Mouse (Mus musculus) liver, postnatal 0 days (tissue): Measurements from ENCODE around the gene Gm10644. TPM values are rescaled to one million over a fixed set of nuclear protein-coding genes. Genes with fewer than 3 reads are reported as not detected.

Experiments
- ATAC-seq: fragments of 200-750 bp; cut with Nextera tagmentation; 2 replicates; pipeline ENCODE4 v1.8.0; 2017; ENCODE audit warnings: mild to moderate bottlenecking, moderate library complexity
- DNase-seq: peaks from one replicate; pipeline ENCODE4 v3.0.0-alpha.2; 2016
- H3K27ac ChIP-seq: fragments of 300-500 bp; sonication (generic); 2 replicates; pipeline ENCODE4 v1.5.1; 2014; ENCODE audit warnings: antibody characterized with exemption, moderate library complexity, mild to moderate bottlenecking, low read depth
- H3K27me3 ChIP-seq: fragments of 300-500 bp; sonication (generic); 2 replicates; pipeline ENCODE4 v1.6.1; 2014; ENCODE audit warnings: low read length, control low read depth, mixed read lengths; ENCODE audit not compliant: insufficient read depth
- H3K36me3 ChIP-seq: fragments of 300-500 bp; sonication (generic); replicated peaks from 2 replicates; pipeline ENCODE4 v1.6.1; 2014; ENCODE audit warnings: mild to moderate bottlenecking, control low read depth, low read length, moderate library complexity, mixed read lengths; ENCODE audit not compliant: insufficient read depth
- H3K4me1 ChIP-seq: fragments of 300-500 bp; sonication (generic); 2 replicates; pipeline ENCODE4 v1.6.1; 2014; ENCODE audit warnings: antibody characterized with exemption, mild to moderate bottlenecking, control low read depth; ENCODE audit not compliant: insufficient read depth
- H3K4me2 ChIP-seq: fragments of 300-500 bp; sonication (generic); 2 replicates; pipeline ENCODE4 v1.6.1; 2014; ENCODE audit warnings: low read depth, mild to moderate bottlenecking, low read length, moderate library complexity, mixed read lengths
- H3K4me3 ChIP-seq: fragments of 300-500 bp; sonication (generic); 2 replicates; pipeline ENCODE4 v1.5.1; 2014; ENCODE audit warnings: low read depth, low read length
- H3K9ac ChIP-seq: fragments of 300-500 bp; sonication (generic); replicated peaks from 2 replicates; pipeline ENCODE4 v1.6.1; 2014; ENCODE audit warnings: mild to moderate bottlenecking, moderate library complexity
- H3K9me3 ChIP-seq: fragments of 300-500 bp; sonication (generic); 2 replicates; pipeline ENCODE4 v1.6.1; 2016; ENCODE audit warnings: mild to moderate bottlenecking, control low read depth, low read length, mixed read lengths
- CTCF ChIP-seq: sonication (generic); IDR thresholded peaks from 2 replicates; pipeline ENCODE4 v1.5.1; 2016; ENCODE audit warnings: antibody characterized with exemption, low read depth
- EP300 ChIP-seq: IDR thresholded peaks from 2 replicates; pipeline ENCODE4 v1.6.1; 2016; ENCODE audit warnings: antibody characterized with exemption, low read depth, mild to moderate bottlenecking
- WGBS: fragments of 180-500 bp; shearing (Covaris S2); extraction: QIAGEN DNeasy Blood & Tissue Kit; methylation state at CpG from one replicate; pipeline ENCODE4 v1.1.7; 2014; ENCODE audit not compliant: insufficient replicate concordance; 5-methylcytosine and 5-hydroxymethylcytosine counted together
- polyA plus RNA-seq: library from polyadenylated mRNA; unstranded; fragments of >200 nt; fragmentation: Nextera tagmentation; extraction: Ambion mirVana; gene quantifications from 2 replicates; pipeline ENCODE4 v1.2.1, GENCODE M21; 2015

The Gm10644 gene
- polyA plus RNA-seq, 1 experiment from 2014 or later = 0.29 TPM

DNA sequence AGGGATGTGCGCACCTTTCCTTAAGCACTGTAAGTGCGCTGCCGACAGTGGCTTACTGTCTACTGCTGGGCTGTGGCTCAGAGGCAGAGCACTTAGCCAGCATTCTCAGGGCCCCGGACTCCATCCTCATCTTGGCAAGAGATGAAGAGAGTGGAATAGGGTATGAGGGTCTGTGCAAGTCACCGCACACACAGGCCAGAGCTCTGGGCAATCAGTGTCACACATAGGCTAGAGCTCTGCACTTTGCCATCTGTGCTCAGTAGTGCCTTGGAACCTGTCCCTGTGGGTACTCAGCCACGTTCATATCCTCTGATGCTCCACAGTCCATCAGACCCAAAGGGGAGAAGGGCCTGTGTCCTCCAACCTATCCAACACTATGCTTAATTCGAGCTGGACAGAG is 26.5 kb upstream of the Gm10644 start:
- DNase-seq (no peak), ATAC-seq (no peak)
- peaks cover 18% of the 10 kb centered on the region for H3K4me1 ChIP-seq
- no peaks in the 10 kb centered on the region for H3K9me3 ChIP-seq
- H3K27ac ChIP-seq = no peak overlapping the region
- no peak overlapping the region for H3K4me3 ChIP-seq
- H3K9ac ChIP-seq = no peak overlapping the region
- 88% methylated on average over 7 of the region's 7 CpGs for WGBS
- H3K4me2 ChIP-seq = no peak overlapping the region
- TF ChIP-seq CTCF (no peak), EP300 (no peak)
- peaks cover 27% of the 10 kb centered on the region for H3K36me3 ChIP-seq
- no peaks in the 10 kb centered on the region for H3K27me3 ChIP-seq

GRCm38 (mm10) chr8:83980845-83981244 is 25.8 kb upstream of the Gm10644 start:
- peaks cover 22% of the 10 kb centered on the region for H3K36me3 ChIP-seq
- no peaks in the 10 kb centered on the region for H3K27me3 ChIP-seq
- DNase-seq = no peak
- H3K9ac ChIP-seq = no peak overlapping the region
- TF ChIP-seq EP300 (no peak), CTCF (no peak)
- ATAC-seq = no peak
- H3K4me1 ChIP-seq = peaks cover 18% of the 10 kb centered on the region
- 74% methylated on average over 8 of the region's 8 CpGs for WGBS
- no peak overlapping the region for H3K4me2 ChIP-seq
- no peak overlapping the region for H3K4me3 ChIP-seq
- H3K27ac ChIP-seq = no peak overlapping the region
- H3K9me3 ChIP-seq = no peaks in the 10 kb centered on the region

GRCm38 (mm10) chr8:83980250-83980649 is 25.2 kb upstream of the Gm10644 start:
- Histone ChIP-seq H3K27ac (no peak overlapping the region), H3K9ac (no peak overlapping the region), H3K4me2 (no peak overlapping the region), H3K4me1 (peaks cover 18% of the 10 kb centered on the region), H3K9me3 (no peaks in the 10 kb centered on the region), H3K36me3 (peaks cover 22% of the 10 kb centered on the region), H3K27me3 (no peaks in the 10 kb centered on the region), H3K4me3 (no peak overlapping the region)
- 73% methylated on average over 1 of the region's 1 CpGs for WGBS
- ATAC-seq (no peak), DNase-seq (no peak)
- TF ChIP-seq CTCF = no peak
- no peak for TF ChIP-seq EP300

GRCm38 (mm10) chr8:83978200-83978599 is 23.2 kb upstream of the Gm10644 start:
- Histone ChIP-seq H3K36me3 (peaks cover 12% of the 10 kb centered on the region), H3K9me3 (no peaks in the 10 kb centered on the region), H3K9ac (no peak overlapping the region), H3K27me3 (no peaks in the 10 kb centered on the region), H3K4me1 (peaks cover 29% of the 10 kb centered on the region), H3K4me2 (no peak overlapping the region), H3K27ac (peak overlapping the region; percentile 55), H3K4me3 (no peak overlapping the region)
- DNase-seq (no peak), ATAC-seq (no peak)
- TF ChIP-seq CTCF = no peak
- TF ChIP-seq EP300 = no peak
- 82% methylated on average over 9 of the region's 9 CpGs for WGBS

DNA sequence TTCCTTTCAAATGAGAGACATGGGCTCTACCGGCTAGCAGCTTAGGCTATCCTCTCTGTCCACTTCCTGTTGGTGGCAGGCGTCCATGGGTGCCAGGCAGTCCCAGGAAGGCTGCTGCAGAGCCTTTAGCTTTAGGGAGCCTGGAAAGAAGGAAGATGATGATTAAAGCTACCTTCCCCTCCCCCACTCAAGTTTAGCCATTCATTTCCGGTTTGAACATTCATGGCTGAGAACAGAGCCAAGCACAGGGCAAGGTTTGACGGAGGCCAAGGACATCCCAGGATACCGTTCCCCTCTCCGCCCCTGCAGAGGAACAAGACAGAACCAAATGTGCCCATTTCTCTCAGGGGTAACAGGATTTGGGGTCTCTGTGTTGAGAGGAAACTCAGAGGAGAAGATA is 22.6 kb upstream of the Gm10644 start:
- Histone ChIP-seq H3K9me3 (no peaks in the 10 kb centered on the region), H3K27me3 (no peaks in the 10 kb centered on the region), H3K36me3 (peaks cover 12% of the 10 kb centered on the region), H3K4me3 (no peak overlapping the region), H3K9ac (no peak overlapping the region), H3K4me1 (peaks cover 29% of the 10 kb centered on the region), H3K4me2 (peak overlapping the region; percentile 23), H3K27ac (peak overlapping the region; percentile 55)
- no peak for TF ChIP-seq CTCF
- no peak for TF ChIP-seq EP300
- WGBS = 45% methylated on average over 6 of the region's 6 CpGs
- no peak for ATAC-seq
- no peak for DNase-seq

GRCm38 (mm10) chr8:83976779-83977350 is 21.9 kb upstream of the Gm10644 start:
- DNase-seq = peak; percentile 26
- peaks cover 32% of the 10 kb centered on the region for H3K4me1 ChIP-seq
- 80% methylated on average over 5 of the region's 5 CpGs for WGBS

More at GRCm38 (mm10) chr8:83976779-83977350, 21.9 kb upstream of the Gm10644 start:
- Histone ChIP-seq H3K36me3 (peaks cover 8% of the 10 kb centered on the region), H3K27ac (no peak overlapping the region), H3K27me3 (no peaks in the 10 kb centered on the region), H3K9me3 (no peaks in the 10 kb centered on the region), H3K4me2 (peak overlapping the region; percentile 22; the same call in 1 of the 2 replicates), H3K9ac (no peak overlapping the region), H3K4me3 (no peak overlapping the region)
- TF ChIP-seq EP300 (no peak), CTCF (peak; percentile 50)
- ATAC-seq = no peak
